Mouse (Mus musculus) stomach, embryonic 14.5 days (tissue): Measurements from ENCODE around the gene Vmn1r37. TPM values are rescaled to one million over a fixed set of nuclear protein-coding genes. Genes with fewer than 3 reads are reported as not detected.
"Not testable (repeated sequence)": the region's sequence is repeated elsewhere in the genome, so short reads cannot be mapped to it uniquely, and the experiment has no call there.

ENCODE experiments used
- ATAC-seq: fragments of 200-750 bp; cut with Nextera tagmentation; 2 replicates; pipeline ENCODE4 v1.8.0; 2017; ENCODE audit warnings: low read depth, moderate TSS enrichment; ENCODE audit not compliant: insufficient number of reproducible peaks, insufficient read depth, low FRiP score
- H3K27ac ChIP-seq: fragments of 300-500 bp; sonication (generic); 2 replicates; pipeline ENCODE4 v1.5.1; 2014; ENCODE audit warnings: mild to moderate bottlenecking, low read length, moderate library complexity, mixed read lengths
- H3K27me3 ChIP-seq: fragments of 300-500 bp; sonication (generic); 2 replicates; pipeline ENCODE4 v1.6.1; 2014; ENCODE audit warnings: low read length, control low read depth, mixed read lengths; ENCODE audit not compliant: control insufficient read depth, insufficient read depth
- H3K36me3 ChIP-seq: fragments of 300-500 bp; sonication (generic); 2 replicates; pipeline ENCODE4 v1.6.1; 2014; ENCODE audit warnings: mild to moderate bottlenecking, control low read depth, low read length, moderate library complexity, mixed read lengths; ENCODE audit not compliant: control insufficient read depth, insufficient read depth
- H3K4me1 ChIP-seq: fragments of 300-500 bp; sonication (generic); 2 replicates; pipeline ENCODE4 v1.6.1; 2014; ENCODE audit warnings: low read length, control low read depth, mixed read lengths; ENCODE audit not compliant: control insufficient read depth, insufficient read depth
- H3K4me2 ChIP-seq: fragments of 300-500 bp; sonication (generic); replicated peaks from 2 replicates; pipeline ENCODE4 v1.6.1; 2014; ENCODE audit warnings: low read depth, low read length, control low read depth
- H3K4me3 ChIP-seq: fragments of 300-500 bp; sonication (generic); 2 replicates; pipeline ENCODE4 v1.5.1; 2014; ENCODE audit warnings: low read depth, low read length, control low read depth
- H3K9ac ChIP-seq: fragments of 300-500 bp; sonication (generic); replicated peaks from 2 replicates; pipeline ENCODE4 v1.6.1; 2014; ENCODE audit warnings: low read depth, mild to moderate bottlenecking, control low read depth, low read length, moderate library complexity, mixed read lengths
- H3K9me3 ChIP-seq: fragments of 300-500 bp; sonication (generic); 2 replicates; pipeline ENCODE4 v1.6.1; 2016; ENCODE audit warnings: low read depth, low read length, control low read depth; ENCODE audit not compliant: control insufficient read depth
- WGBS: fragments of 180-500 bp; shearing (Covaris S2); extraction: QIAGEN DNeasy Blood & Tissue Kit; methylation state at CpG from one replicate; pipeline ENCODE4 v1.1.7; 2014; 5-methylcytosine and 5-hydroxymethylcytosine counted together
- polyA plus RNA-seq: library from polyadenylated mRNA; unstranded; fragments of >200 nt; fragmentation: Nextera tagmentation; extraction: Ambion mirVana; gene quantifications from 2 replicates; pipeline ENCODE4 v1.2.1, GENCODE M21; 2014

The Vmn1r37 gene
- polyA plus RNA-seq, result not detected in 2 replicates

- not testable (repeated sequence) for H3K27ac ChIP-seq, H3K4me3 ChIP-seq, H3K27me3 ChIP-seq, H3K9ac ChIP-seq, H3K4me2 ChIP-seq, H3K36me3 ChIP-seq, H3K4me1 ChIP-seq, ATAC-seq, H3K9me3 ChIP-seq
Observed at GRCm38 (mm10) chr6:66729082-66729481, at the start of gene Vmn1r37. Vmn1r37 (plus strand) TSS chr6:66729382.

DNA sequence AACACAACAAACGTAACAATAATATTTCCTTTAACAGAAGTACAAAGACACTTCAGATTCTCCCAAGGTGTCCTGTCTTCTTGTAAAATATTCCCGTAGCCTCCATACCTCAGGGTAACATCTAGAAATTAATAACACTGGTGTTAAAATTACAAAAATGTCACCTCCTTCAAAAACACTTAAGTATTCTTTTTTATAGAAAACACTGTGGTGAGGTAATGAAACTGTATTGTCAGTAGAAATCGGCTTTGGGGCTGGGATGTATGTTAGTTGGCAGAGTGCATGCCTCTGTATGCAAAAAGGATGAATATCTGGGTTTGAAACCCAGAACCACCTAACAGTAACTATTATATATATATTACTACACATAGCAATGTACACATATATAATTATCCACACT lies 43.4 kb upstream of the Vmn1r37 start, which contains the start of gene Vmn1r35:
TSS of gene Vmn1r35 (minus strand) at position 101 of the 400 bp plus-strand sequence.
- no peaks in the 10 kb centered on the region for H3K36me3 ChIP-seq
- no peak for ATAC-seq
- no peak within 1 kb of the TSS for H3K4me2 ChIP-seq
- no peak within 1 kb of the TSS for H3K9ac ChIP-seq
- no peaks in the 10 kb centered on the region for H3K9me3 ChIP-seq
- H3K4me1 ChIP-seq, result no peaks in the 10 kb centered on the region
- 87% methylated on average over 3 of the region's 3 CpGs for WGBS
- no peaks in the 10 kb centered on the region for H3K27me3 ChIP-seq
- no peak within 1 kb of the TSS for H3K4me3 ChIP-seq
- H3K27ac ChIP-seq, result no peak within 1 kb of the TSS

GRCm38 (mm10) chr6:66708901-66709300 lies 20.3 kb upstream of the Vmn1r37 start:
- Histone ChIP-seq H3K27ac (no peak overlapping the region), H3K9ac (no peak overlapping the region), H3K4me1 (no peaks in the 10 kb centered on the region), H3K9me3 (no peaks in the 10 kb centered on the region), H3K27me3 (no peaks in the 10 kb centered on the region), H3K4me3 (no peak overlapping the region), H3K36me3 (no peaks in the 10 kb centered on the region), H3K4me2 (no peak overlapping the region)
- no peak for ATAC-seq

- no peak overlapping the region for H3K9ac ChIP-seq
- H3K4me2 ChIP-seq, result no peak overlapping the region
- no peaks in the 10 kb centered on the region for H3K9me3 ChIP-seq
- no peak overlapping the region for H3K27ac ChIP-seq
- no peaks in the 10 kb centered on the region for H3K36me3 ChIP-seq
- H3K4me1 ChIP-seq, result no peaks in the 10 kb centered on the region
- 70% methylated on average over 3 of the region's 3 CpGs for WGBS
- H3K27me3 ChIP-seq, result no peaks in the 10 kb centered on the region
- no peak overlapping the region for H3K4me3 ChIP-seq
- no peak for ATAC-seq
Observed at GRCm38 (mm10) chr6:66713854-66714253, 15.3 kb upstream of the Vmn1r37 start.

DNA sequence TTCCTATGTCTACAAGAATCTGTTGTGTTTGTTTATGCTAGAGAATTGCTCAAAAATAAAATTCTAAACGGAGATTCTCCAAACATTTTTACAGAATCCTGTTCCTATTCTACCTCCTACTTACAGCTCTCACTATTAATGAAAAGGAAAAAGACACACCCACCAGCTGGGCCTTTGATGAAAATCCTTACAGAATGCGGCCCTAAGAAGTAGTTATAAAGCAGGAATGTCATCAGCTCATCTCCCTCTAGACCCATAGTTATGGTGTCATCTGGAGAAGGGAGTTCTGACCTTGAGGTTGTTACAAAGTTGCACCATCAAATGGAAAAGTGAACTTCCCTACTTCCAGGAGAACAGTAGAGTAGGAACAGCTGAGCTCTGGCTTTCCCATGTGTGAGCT lies 10.1 kb upstream of the Vmn1r37 start, which contains the start of gene Vmn1r36:
TSS of gene Vmn1r36 (minus strand) at position 101 of the 400 bp plus-strand sequence.
- 61% methylated on average over 2 of the region's 2 CpGs for WGBS
- H3K27ac ChIP-seq, ATAC-seq, H3K4me1 ChIP-seq, H3K4me3 ChIP-seq, H3K36me3 ChIP-seq, H3K9ac ChIP-seq, H3K27me3 ChIP-seq, H3K9me3 ChIP-seq, H3K4me2 ChIP-seq: not testable (repeated sequence)

DNA sequence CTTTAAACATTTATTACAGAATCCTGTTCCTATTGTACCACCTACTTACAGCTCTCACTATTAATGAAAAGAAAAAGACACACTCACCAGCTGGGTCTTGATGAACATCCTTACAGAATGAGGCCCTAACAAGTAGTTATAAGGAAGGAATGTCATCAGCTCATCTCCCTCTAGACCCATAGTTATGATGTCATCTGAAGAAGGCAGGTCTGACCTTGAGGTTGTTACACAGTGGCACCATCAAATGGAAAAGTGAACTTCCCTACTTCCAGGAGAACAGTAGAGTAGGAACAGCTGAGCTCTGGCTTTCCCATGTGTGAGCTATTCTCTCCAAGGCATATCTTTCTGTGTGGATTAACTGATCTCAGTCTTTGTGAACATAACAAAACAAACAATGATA lies 53.3 kb downstream of the Vmn1r37 start, which contains the start of gene Vmn1r38:
TSS of gene Vmn1r38 (minus strand) at position 101 of the 400 bp plus-strand sequence.
- not testable (repeated sequence) for H3K4me1 ChIP-seq, H3K27ac ChIP-seq, H3K36me3 ChIP-seq, ATAC-seq, H3K4me2 ChIP-seq, H3K27me3 ChIP-seq, H3K4me3 ChIP-seq, H3K9me3 ChIP-seq, H3K9ac ChIP-seq

Other genes with a start within 250 kb of the Vmn1r37 start
- gene Mad2l1, start 194.0 kb upstream of the Vmn1r37 start, polyA plus RNA-seq, result 107 and 108 TPM in 2 replicates
- gene Vmn1r32, start 169.3 kb upstream of the Vmn1r37 start, polyA plus RNA-seq, result 0.15 and 0.26 TPM in 2 replicates
- gene Vmn1r33, start 111.1 kb upstream of the Vmn1r37 start, polyA plus RNA-seq, result not detected in 2 replicates
- gene Vmn1r34, start 85.5 kb upstream of the Vmn1r37 start, polyA plus RNA-seq, result not detected in 2 replicates
- not detected in 2 replicates for gene Vmn1r35, start 43.5 kb upstream of the Vmn1r37 start, polyA plus RNA-seq
- not detected in 2 replicates for gene Vmn1r36, start 10.2 kb upstream of the Vmn1r37 start, polyA plus RNA-seq
- not detected in 2 replicates for gene Vmn1r38, start 53.2 kb downstream of the Vmn1r37 start, polyA plus RNA-seq
- not detected in 2 replicates for gene Vmn1r39, start 81.2 kb downstream of the Vmn1r37 start, polyA plus RNA-seq
- gene Gng12, start 167.0 kb downstream of the Vmn1r37 start, polyA plus RNA-seq, result 130 and 134 TPM in 2 replicates